Mouse (Mus musculus): ENCODE data around the gene Lpcat3. TPM values are rescaled to one million over a fixed set of nuclear protein-coding genes. Genes with fewer than 3 reads are reported as not detected.
A peak's percentile ranks its signal among the peaks of the same experiment; 100 is the strongest.

Gene Lpcat3
- total RNA-seq, 2 experiments from 2014 or later = 36.9 to 39.8 TPM

Small RNAs within 50 kb of the gene (microRNA-seq; reads per million reads assigned to microRNA genes)
- gene Mir141 (30.1 reads per million, percentile 40 among the genes with 10 or more reads in this experiment), gene Mir200c (594 reads per million, percentile 71 among the genes with 10 or more reads in this experiment)

Other genes with a start within 250 kb of the Lpcat3 start
- 10 to 100 TPM; 80.4 to 82.4 TPM for gene Pex5, start 248.0 kb upstream of the Lpcat3 start, total RNA-seq (2021)
- gene Clstn3, start 198.2 kb upstream of the Lpcat3 start, total RNA-seq (2021) = 100 to 1,000 TPM; 173 to 211 TPM
- under 1 TPM; 0.18 to 0.20 TPM for gene C1rl, start 169.9 kb upstream of the Lpcat3 start, total RNA-seq (2021)
- gene C1ra, start 150.6 kb upstream of the Lpcat3 start, total RNA-seq (2021) = under 1 TPM; 0.38 to 0.62 TPM
- 1 to 10 TPM in 1 of 2 experiments, under 1 TPM in 1; 0.28 to 1.1 TPM for gene C1s1, start 120.7 kb upstream of the Lpcat3 start, total RNA-seq (2021)
- gene C1rb, start 92.7 kb upstream of the Lpcat3 start, total RNA-seq (2021) = not detected
- gene C1s2, start 26.9 kb upstream of the Lpcat3 start, total RNA-seq (2021) = 1 to 10 TPM in 1 of 2 experiments, under 1 TPM in 1; 0.28 to 1.0 TPM
- 10 to 100 TPM; 56.7 to 56.9 TPM for gene Emg1, start 49.2 kb downstream of the Lpcat3 start, total RNA-seq (2021)
- gene Phb2, start 49.3 kb downstream of the Lpcat3 start, total RNA-seq (2021) = 100 to 1,000 TPM; 169 to 170 TPM
- gene Ptpn6, start 75.7 kb downstream of the Lpcat3 start, total RNA-seq (2021) = 1 to 10 TPM; 3.3 to 9.2 TPM
- 100 to 1,000 TPM; 334 to 350 TPM for gene Grcc10, start 78.3 kb downstream of the Lpcat3 start, total RNA-seq (2021)
- not detected for gene Gm45234, start 93.0 kb downstream of the Lpcat3 start, total RNA-seq (2021)
- gene Atn1, start 93.5 kb downstream of the Lpcat3 start, total RNA-seq (2021) = 100 to 1,000 TPM; 174 to 180 TPM
- gene Eno2, start 106.6 kb downstream of the Lpcat3 start, total RNA-seq (2021) = 100 to 1,000 TPM; 190 to 217 TPM
- 1 to 10 TPM; 2.1 to 4.3 TPM for gene Lrrc23, start 116.7 kb downstream of the Lpcat3 start, total RNA-seq (2021)
- 1 to 10 TPM; 4.1 TPM for gene Spsb2, start 145.6 kb downstream of the Lpcat3 start, total RNA-seq (2021)
- 100 to 1,000 TPM; 275 to 296 TPM for gene Tpi1, start 151.3 kb downstream of the Lpcat3 start, total RNA-seq (2021)
- 100 to 1,000 TPM; 192 to 202 TPM for gene Usp5, start 166.5 kb downstream of the Lpcat3 start, total RNA-seq (2021)
- gene Cdca3, start 166.5 kb downstream of the Lpcat3 start, total RNA-seq (2021) = 10 to 100 TPM in 1 of 2 experiments, 1 to 10 TPM in 1; 6.9 to 10.8 TPM
- under 1 TPM; 0.32 to 0.46 TPM for gene Gnb3, start 177.2 kb downstream of the Lpcat3 start, total RNA-seq (2021)
- gene P3h3, start 194.7 kb downstream of the Lpcat3 start, total RNA-seq (2021) = 10 to 100 TPM; 55.9 to 56.1 TPM
- gene Gpr162, start 201.0 kb downstream of the Lpcat3 start, total RNA-seq (2021) = 100 to 1,000 TPM; 145 to 164 TPM
- gene Cd4, start 225.2 kb downstream of the Lpcat3 start, total RNA-seq (2021) = 1 to 10 TPM in 1 of 2 experiments, under 1 TPM in 1; 0.52 to 1.2 TPM
- gene Lag3, start 248.7 kb downstream of the Lpcat3 start, total RNA-seq (2021) = 1 to 10 TPM; 1.7 to 2.3 TPM